Mouse (Mus musculus) gastrocnemius, postnatal 36 days (tissue): Measurements from ENCODE around the gene Mindy2. TPM values are rescaled to one million over a fixed set of nuclear protein-coding genes. Genes with fewer than 3 reads are reported as not detected.

Source experiments
- DNase-seq, 2 experiments: peaks; one replicate each; pipeline ENCODE4 v3.0.0; 2022
- intact Hi-C: fragments of 180-260 bp; cut with DNase I; formaldehyde crosslinking; loops from one replicate; pipeline ENCODE4 v1.15.1; 2025
- long read RNA-seq, 2 experiments: library from polyadenylated mRNA; stranded (forward); transcript quantifications; one replicate each; pipeline ENCODE4 v2.0.0; 2021
- total RNA-seq, 2 experiments: library from RNA; stranded (reverse); gene quantifications; 2 replicates each; pipeline ENCODE4 v1.2.3; 2021

Mindy2 gene
- total RNA-seq, result 10 to 100 TPM; 13.2 to 13.9 TPM
- long read RNA-seq, experiment 1, full-length matches to known transcripts, result 3 of 11 reads
- long read RNA-seq, experiment 1, partial matches to known transcripts, result 4 of 11 reads
- long read RNA-seq, experiment 1, other reads (novel, unspliced or antisense), result 4 of 11 reads
- long read RNA-seq, experiment 2, full-length matches to known transcripts, result 6 of 13 reads
- long read RNA-seq, experiment 2, partial matches to known transcripts, result 4 of 13 reads
- long read RNA-seq, experiment 2, other reads (novel, unspliced or antisense), result 3 of 13 reads

DNA sequence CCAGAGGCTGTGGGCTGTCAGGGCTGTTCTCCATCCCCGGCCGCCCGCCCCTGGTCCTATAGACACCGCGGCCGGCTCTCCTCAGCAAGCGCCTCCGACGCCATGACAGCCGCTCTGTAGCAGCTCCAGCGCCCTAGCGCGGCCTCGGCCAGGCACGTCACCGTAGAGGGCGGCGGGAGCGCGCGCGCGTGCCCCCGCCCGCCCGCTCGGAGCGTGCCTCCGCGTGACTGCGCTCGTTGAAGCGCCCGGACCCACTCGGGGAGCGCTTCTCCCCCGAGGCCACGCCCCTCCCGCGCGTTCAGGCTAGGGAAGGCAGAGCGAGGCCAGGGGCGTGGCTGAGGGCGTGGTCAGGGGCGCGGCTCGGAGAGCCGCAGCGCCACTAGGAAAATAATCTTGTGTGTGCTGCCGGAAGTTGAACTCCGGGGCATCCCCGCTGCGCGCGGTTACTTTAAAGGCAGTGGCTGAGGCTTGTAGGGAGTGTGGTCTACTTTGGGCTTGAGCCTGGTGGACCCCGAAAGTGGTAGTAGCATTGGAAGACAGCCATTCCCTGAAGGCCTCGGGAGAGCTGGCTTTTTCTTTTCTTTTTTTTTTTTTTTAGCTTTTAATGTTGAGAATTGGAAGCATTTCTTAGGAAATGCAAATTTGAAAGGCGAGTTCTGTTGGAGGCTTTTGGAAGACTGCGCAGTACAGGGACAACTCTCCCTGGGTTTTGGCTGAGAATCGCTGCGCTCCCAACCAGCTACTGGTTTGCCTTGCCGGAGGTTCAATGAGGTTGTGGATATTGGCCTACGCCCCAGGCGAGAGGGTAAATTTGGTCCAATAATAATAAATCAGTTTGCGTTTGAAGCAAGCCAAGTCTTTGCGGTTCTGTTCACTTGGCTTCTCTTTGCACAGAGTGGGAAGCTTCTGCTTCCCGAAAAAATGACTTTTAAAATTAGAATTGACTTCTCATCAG, at the start of gene Mindy2:
Gene Mindy2 (minus strand): TSS at position 162 of the 955 bp plus-strand sequence.
- intact Hi-C loops, result no loop called here
- DNase-seq, result peak; percentile 91 to 99

- intact Hi-C loops, result no loop called here
- no peak for DNase-seq
Observed at GRCm38 (mm10) chr9:70706444-70706843, 49.5 kb upstream of the Mindy2 start.

DNA sequence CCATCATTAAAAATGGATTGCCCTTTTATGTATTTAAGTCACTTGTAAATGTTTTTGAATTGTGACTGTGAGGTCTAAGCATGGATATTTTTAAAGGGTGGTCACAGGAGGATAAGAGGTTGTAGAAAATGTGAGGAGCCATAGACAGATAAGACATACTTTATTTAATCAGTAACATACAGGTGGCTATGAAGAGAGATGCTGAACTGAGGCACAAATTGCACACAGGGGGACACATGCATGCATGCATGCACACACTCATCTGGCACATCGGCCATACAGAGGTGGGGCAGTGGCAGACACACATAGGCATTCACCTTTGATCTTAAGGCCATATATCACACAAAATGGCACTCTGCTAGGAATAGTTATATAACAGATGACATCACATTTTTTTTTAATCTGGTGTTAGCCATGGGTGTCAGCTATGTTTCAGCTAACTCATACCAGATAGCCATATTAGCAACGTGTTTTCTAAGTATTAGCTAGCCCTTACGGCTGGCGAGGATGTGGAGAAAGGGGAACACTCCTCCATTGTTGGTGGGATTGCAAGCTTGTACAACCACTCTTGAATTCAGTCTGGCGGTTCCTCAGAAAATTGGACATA, 46.7 kb upstream of the Mindy2 start:
- no peak for DNase-seq
- intact Hi-C loops, result no loop called here

DNA sequence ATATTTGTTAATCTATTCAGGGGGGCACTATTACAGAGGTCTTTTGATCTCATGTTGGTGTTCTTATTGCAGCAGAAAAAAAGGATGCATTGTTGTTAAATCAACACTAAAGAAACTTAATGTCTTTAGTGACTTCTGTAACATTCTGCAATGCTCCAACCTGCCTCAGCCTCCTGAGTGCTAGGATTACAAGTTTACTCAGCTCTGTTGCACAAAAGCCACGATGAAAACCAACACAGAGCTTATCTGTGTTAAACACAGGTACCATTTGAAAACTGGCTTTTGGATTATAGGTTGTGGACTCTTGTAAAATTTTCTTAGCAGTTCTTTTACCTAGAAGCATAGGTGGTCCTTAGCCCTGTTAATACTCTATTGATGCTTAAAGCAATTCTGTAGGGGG, 41.1 kb upstream of the Mindy2 start:
- intact Hi-C loops, result no loop called here
- DNase-seq, result no peak

GRCm38 (mm10) chr9:70695723-70696122, 38.7 kb upstream of the Mindy2 start:
- intact Hi-C loops, result no loop called here
- no peak for DNase-seq

- intact Hi-C loops, result no loop called here
- DNase-seq, result no peak
Observed at GRCm38 (mm10) chr9:70691772-70692693, 35.1 kb upstream of the Mindy2 start.

DNA sequence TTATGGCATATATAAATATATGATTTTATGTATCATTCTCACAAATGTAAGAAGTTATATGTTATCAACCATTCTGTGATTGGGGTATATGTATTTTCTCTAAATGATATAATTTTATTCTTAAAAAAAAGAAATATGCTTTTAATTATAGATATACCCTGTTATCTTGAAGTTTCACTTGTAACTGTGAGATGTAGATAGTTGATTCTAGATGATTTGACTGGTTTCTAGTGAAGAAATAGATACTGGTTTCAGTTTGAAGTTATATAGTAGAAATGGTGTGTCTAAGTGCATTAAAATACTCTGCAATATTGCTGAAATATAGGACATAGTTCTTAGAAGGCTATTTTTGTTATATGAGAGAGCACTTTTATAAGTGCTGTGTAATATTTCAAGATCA, 33.6 kb upstream of the Mindy2 start:
- no peak for DNase-seq
- intact Hi-C loops, result no loop called here

- no peak for DNase-seq
- intact Hi-C loops, result no loop called here
Observed at GRCm38 (mm10) chr9:70689926-70690325, 33.0 kb upstream of the Mindy2 start.

DNA sequence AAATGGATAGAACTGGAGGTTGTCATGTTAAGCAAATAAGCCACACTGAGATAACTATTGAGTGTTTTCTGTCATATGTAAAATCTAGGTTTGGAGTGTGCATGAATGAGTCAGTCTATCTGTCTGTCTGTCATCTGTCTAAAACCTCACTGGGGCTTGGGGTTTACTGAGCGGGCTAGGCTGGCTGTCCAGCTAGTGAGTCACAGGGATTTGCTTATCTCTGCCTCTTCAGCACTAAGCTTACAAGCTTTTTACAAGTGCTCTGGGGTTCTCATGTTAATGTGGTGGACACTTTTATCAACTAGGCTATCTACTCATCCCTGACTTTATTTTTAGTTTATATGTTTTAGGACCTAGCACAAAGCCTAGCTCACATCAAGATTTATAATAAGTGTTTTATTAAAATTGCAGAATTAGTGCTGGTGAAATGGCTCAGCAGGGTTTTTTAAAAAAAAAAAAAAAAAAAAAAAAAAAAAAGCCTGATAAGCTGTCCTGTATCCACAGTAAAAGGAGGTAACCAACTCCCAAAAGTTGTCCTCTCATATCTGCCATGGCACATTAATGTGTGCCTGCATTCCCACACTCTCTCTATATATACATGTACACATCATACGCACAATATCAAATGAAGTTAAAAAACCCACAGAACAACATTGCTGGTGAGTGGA, 31.5 kb upstream of the Mindy2 start:
- intact Hi-C loops, result no loop called here
- DNase-seq, result no peak

- intact Hi-C loops, result no loop called here
- DNase-seq, result no peak
Observed at GRCm38 (mm10) chr9:70682202-70682601, 25.2 kb upstream of the Mindy2 start.

- intact Hi-C loops, result loop anchor here (5.0 kb wide), 1 partner anchor 253 kb away; no protein-coding TSS in a partner anchor
- DNase-seq, result peak in 1 of 2 experiments; percentile 50
Observed at GRCm38 (mm10) chr9:70679132-70680091, 22.4 kb upstream of the Mindy2 start.

- peak; percentile 96 to 99 for DNase-seq
- intact Hi-C loops, result loop anchor here (5.0 kb wide), 1 partner anchor 254 kb away; no protein-coding TSS in a partner anchor
Observed at GRCm38 (mm10) chr9:70678682-70679131, 21.7 kb upstream of the Mindy2 start, which contains the start of gene Adam10. Gene Adam10 (plus strand): TSS chr9:70678997.

GRCm38 (mm10) chr9:70675961-70676360, 19.0 kb upstream of the Mindy2 start:
- intact Hi-C loops, result loop anchor here (5.0 kb wide), 1 partner anchor 256 kb away; no protein-coding TSS in a partner anchor
- no peak for DNase-seq

DNA sequence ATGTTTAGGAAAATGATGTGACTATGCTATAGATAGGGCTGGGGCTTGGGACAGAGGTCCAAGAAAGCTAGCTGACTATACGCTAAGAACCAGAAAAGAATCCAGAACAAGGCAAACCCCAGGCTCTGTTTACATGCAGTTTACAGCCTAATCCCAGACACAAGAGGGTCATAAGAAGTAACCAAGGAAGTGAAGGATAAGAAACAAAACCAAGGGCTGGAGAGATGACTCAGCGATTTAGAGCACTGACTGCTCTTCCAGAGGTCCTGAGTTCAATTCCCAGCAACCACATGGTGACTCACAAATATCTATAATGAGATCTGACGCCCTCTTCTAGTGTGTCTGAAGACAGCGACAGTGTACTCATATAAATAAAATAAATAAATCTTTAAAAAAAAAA, 18.1 kb upstream of the Mindy2 start:
- intact Hi-C loops, result loop anchor here (5.0 kb wide), 1 partner anchor 257 kb away; no protein-coding TSS in a partner anchor
- no peak for DNase-seq

GRCm38 (mm10) chr9:70673656-70674055, 16.7 kb upstream of the Mindy2 start:
- DNase-seq, result no peak
- intact Hi-C loops, result no loop called here

DNA sequence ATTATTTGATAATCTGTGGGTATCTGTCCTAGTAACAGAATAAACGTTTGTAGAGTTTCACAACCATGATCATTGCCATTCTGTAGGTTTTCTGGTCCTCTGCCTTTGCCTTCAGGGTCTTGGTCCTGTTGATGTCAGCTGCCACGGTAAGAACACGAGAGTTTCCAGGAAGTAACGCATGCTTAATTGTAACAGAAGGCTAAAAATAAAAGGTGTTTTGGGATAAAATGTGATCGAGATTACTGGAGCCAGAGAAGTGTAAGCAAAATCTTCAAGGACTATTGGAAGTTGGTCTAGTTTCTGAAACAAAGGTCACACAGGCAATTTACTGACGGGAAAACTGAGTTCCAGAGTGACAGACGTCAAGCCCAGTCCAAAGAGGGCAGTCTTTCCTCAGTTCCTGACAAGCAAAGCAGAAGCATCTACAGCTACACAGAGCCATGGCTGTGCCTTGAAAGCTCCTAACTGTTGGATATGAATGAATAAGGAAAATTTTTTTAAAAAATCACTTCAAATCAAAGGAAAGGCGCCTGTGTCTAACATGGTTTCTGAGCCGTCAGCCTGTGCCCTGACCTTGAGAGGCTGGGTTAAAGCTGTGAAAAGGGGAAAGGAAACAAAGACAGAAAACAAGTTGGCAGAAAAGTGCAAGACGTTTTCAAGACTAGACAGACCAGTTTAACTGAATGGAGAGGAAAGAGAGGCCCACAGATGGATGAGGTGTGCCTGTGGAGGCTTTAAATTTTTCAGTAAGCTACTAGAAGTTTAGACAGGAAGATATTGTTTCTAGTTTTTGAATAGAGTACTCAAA, 15.0 kb upstream of the Mindy2 start:
- DNase-seq, result no peak

DNA sequence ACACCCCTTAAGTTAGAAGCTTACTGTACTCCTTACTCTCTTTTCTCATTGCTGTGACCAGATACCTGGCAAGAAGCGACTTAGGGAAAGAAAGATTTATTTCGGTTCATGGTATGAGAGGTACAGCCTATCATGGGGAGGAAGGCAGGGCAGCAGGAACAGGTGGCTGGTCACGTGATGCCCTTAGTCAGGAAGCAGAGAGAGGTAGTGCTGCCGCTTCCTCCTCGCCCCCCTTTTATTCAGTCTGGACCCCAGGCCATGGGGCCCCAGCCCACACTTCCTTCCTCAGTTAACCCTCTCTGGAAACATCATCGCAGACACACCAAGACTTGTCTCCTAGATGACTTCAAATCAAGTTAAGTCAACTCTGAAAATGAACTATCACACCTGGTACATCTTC, 14.3 kb upstream of the Mindy2 start:
- DNase-seq, result no peak
- intact Hi-C loops, result no loop called here

More for the DNA sequence above, 15.0 kb upstream of the Mindy2 start:
- intact Hi-C loops, result no loop called here
